Mouse (Mus musculus) forebrain, postnatal 0 days (tissue): Measurements from ENCODE around the gene Mad1l1. TPM values are rescaled to one million over a fixed set of nuclear protein-coding genes. Genes with fewer than 3 reads are reported as not detected.
A peak's percentile ranks its signal among the peaks of the same experiment; 100 is the strongest.

ENCODE experiments used
- ATAC-seq: fragments of 200-750 bp; cut with Nextera tagmentation; 2 replicates; pipeline ENCODE4 v1.8.0; 2017; ENCODE audit warnings: mild to moderate bottlenecking, moderate library complexity
- DNase-seq: peaks from one replicate; pipeline ENCODE4 v3.0.0-alpha.2; 2015
- H3K27ac ChIP-seq: fragments of 300-500 bp; sonication (generic); 2 replicates; pipeline ENCODE4 v1.5.1; 2014; ENCODE audit warnings: low read depth, mild to moderate bottlenecking, antibody characterized with exemption, low read length, moderate library complexity, mixed read lengths
- H3K27me3 ChIP-seq: fragments of 300-500 bp; sonication (generic); 2 replicates; pipeline ENCODE4 v1.6.1; 2014; ENCODE audit warnings: mild to moderate bottlenecking, low read length, mixed read lengths; ENCODE audit not compliant: insufficient read depth
- H3K36me3 ChIP-seq: fragments of 300-500 bp; sonication (generic); 2 replicates; pipeline ENCODE4 v1.6.1; 2014; ENCODE audit warnings: mild to moderate bottlenecking, moderate library complexity; ENCODE audit not compliant: insufficient read depth
- H3K4me1 ChIP-seq: fragments of 300-500 bp; sonication (generic); 2 replicates; pipeline ENCODE4 v1.6.1; 2014; ENCODE audit warnings: antibody characterized with exemption; ENCODE audit not compliant: insufficient read depth
- H3K4me2 ChIP-seq: fragments of 300-500 bp; sonication (generic); 2 replicates; pipeline ENCODE4 v1.6.1; 2014; ENCODE audit warnings: low read depth, mild to moderate bottlenecking, moderate library complexity
- H3K4me3 ChIP-seq: fragments of 300-500 bp; sonication (generic); 2 replicates; pipeline ENCODE4 v1.5.1; 2014; ENCODE audit warnings: low read depth, low read length, mixed read lengths
- H3K9ac ChIP-seq: fragments of 300-500 bp; sonication (generic); 2 replicates; pipeline ENCODE4 v1.6.1; 2014; ENCODE audit warnings: mild to moderate bottlenecking
- H3K9me3 ChIP-seq: fragments of 300-500 bp; sonication (generic); 2 replicates; pipeline ENCODE4 v1.6.1; 2016; ENCODE audit warnings: low read length
- CTCF ChIP-seq: sonication (generic); IDR thresholded peaks from 2 replicates; pipeline ENCODE4 v1.5.1; 2016; ENCODE audit warnings: antibody characterized with exemption, control low read depth, low read depth
- WGBS: fragments of 180-500 bp; shearing (Covaris S2); extraction: QIAGEN DNeasy Blood & Tissue Kit; methylation state at CpG from one replicate; pipeline ENCODE4 v1.1.7; 2014; 5-methylcytosine and 5-hydroxymethylcytosine counted together
- polyA plus RNA-seq: library from polyadenylated mRNA; unstranded; fragments of >200 nt; fragmentation: Nextera tagmentation; extraction: Ambion mirVana; gene quantifications from 2 replicates; pipeline ENCODE4 v1.2.1, GENCODE M21; 2015
- total RNA-seq: library from RNA; depleted of rRNA; stranded (reverse); fragments of >200 nt; gene quantifications from 2 replicates; pipeline ENCODE4 v1.2.3, GENCODE M21; 2014

The Mad1l1 gene
- total and polyA plus RNA-seq, 2 experiments from 2014 or later = 21.3 to 29.5 TPM

GRCm38 (mm10) chr5:140052405-140052804 lies 268.9 kb downstream of the Mad1l1 start:
- WGBS = 90% methylated on average over 3 of the region's 3 CpGs

GRCm38 (mm10) chr5:140045453-140045852 lies 275.9 kb downstream of the Mad1l1 start:
- DNase-seq (no peak), ATAC-seq (no peak)
- Histone ChIP-seq H3K36me3 (no peaks in the 10 kb centered on the region), H3K4me2 (no peak overlapping the region), H3K4me1 (no peaks in the 10 kb centered on the region), H3K27ac (no peak overlapping the region), H3K9me3 (no peaks in the 10 kb centered on the region), H3K9ac (no peak overlapping the region), H3K4me3 (no peak overlapping the region), H3K27me3 (no peaks in the 10 kb centered on the region)
- TF ChIP-seq CTCF = no peak
- 84% methylated on average over 2 of the region's 2 CpGs for WGBS

More at GRCm38 (mm10) chr5:140052405-140052804, 268.9 kb downstream of the Mad1l1 start:
- Histone ChIP-seq H3K9me3 (no peaks in the 10 kb centered on the region), H3K4me2 (no peak overlapping the region), H3K36me3 (no peaks in the 10 kb centered on the region), H3K4me1 (peaks cover 6% of the 10 kb centered on the region; the same call in 1 of the 2 replicates), H3K27me3 (no peaks in the 10 kb centered on the region), H3K9ac (no peak overlapping the region), H3K27ac (no peak overlapping the region), H3K4me3 (no peak overlapping the region)
- TF ChIP-seq CTCF = no peak
- DNase-seq = no peak
- no peak for ATAC-seq

DNA sequence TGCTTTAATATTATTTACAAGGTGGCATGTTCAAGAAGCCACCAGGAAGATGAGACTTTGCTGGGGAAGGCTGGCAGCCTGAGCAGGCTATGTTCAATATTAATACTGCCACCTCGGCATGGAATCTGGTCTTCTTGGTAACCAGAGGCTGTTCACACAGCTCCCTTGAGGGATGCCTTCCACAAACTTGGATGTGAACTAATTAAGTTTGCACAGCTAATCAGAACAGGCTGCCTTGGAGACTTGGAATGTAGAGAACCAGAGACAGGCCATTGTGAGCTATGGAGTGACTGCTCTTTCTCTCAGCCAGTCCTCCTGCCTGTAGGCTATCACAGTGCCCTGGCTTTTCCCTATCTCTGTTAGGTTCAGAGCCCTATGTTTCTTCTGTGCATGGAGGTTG lies 278.4 kb downstream of the Mad1l1 start:
- ATAC-seq (no peak), DNase-seq (no peak)
- Histone ChIP-seq H3K4me2 (no peak overlapping the region), H3K9me3 (no peaks in the 10 kb centered on the region), H3K27me3 (no peaks in the 10 kb centered on the region), H3K36me3 (no peaks in the 10 kb centered on the region), H3K4me1 (no peaks in the 10 kb centered on the region), H3K27ac (no peak overlapping the region), H3K4me3 (no peak overlapping the region), H3K9ac (no peak overlapping the region)
- 50% methylated on average over 1 of the region's 1 CpGs for WGBS
- TF ChIP-seq CTCF = no peak

- ATAC-seq (no peak), DNase-seq (no peak)
- TF ChIP-seq CTCF = peak; percentile 46
- Histone ChIP-seq H3K4me3 (no peak overlapping the region), H3K9ac (no peak overlapping the region), H3K9me3 (no peaks in the 10 kb centered on the region), H3K4me2 (no peak overlapping the region), H3K36me3 (no peaks in the 10 kb centered on the region), H3K27ac (no peak overlapping the region), H3K27me3 (no peaks in the 10 kb centered on the region), H3K4me1 (no peaks in the 10 kb centered on the region)
- WGBS = 85% methylated on average over 3 of the region's 3 CpGs
Measured at GRCm38 (mm10) chr5:140042002-140042611, 279.2 kb downstream of the Mad1l1 start.

GRCm38 (mm10) chr5:140041055-140041454 lies 280.3 kb downstream of the Mad1l1 start:
- ATAC-seq (no peak), DNase-seq (no peak)
- Histone ChIP-seq H3K27me3 (no peaks in the 10 kb centered on the region), H3K27ac (no peak overlapping the region), H3K9me3 (no peaks in the 10 kb centered on the region), H3K4me3 (no peak overlapping the region), H3K4me2 (no peak overlapping the region), H3K9ac (no peak overlapping the region), H3K4me1 (no peaks in the 10 kb centered on the region), H3K36me3 (no peaks in the 10 kb centered on the region)
- TF ChIP-seq CTCF = no peak
- WGBS = 96% methylated on average over 3 of the region's 3 CpGs

- WGBS = 81% methylated on average over 6 of the region's 6 CpGs
- no peak overlapping the region for H3K27ac ChIP-seq
- DNase-seq (no peak), ATAC-seq (no peak)
- no peak overlapping the region for H3K9ac ChIP-seq
- no peak for TF ChIP-seq CTCF
- no peak overlapping the region for H3K4me2 ChIP-seq
- no peaks in the 10 kb centered on the region for H3K36me3 ChIP-seq
- H3K4me3 ChIP-seq = no peak overlapping the region
- no peaks in the 10 kb centered on the region for H3K27me3 ChIP-seq
- no peaks in the 10 kb centered on the region for H3K4me1 ChIP-seq
- no peaks in the 10 kb centered on the region for H3K9me3 ChIP-seq
Measured at GRCm38 (mm10) chr5:140037587-140038233, 283.6 kb downstream of the Mad1l1 start.

DNA sequence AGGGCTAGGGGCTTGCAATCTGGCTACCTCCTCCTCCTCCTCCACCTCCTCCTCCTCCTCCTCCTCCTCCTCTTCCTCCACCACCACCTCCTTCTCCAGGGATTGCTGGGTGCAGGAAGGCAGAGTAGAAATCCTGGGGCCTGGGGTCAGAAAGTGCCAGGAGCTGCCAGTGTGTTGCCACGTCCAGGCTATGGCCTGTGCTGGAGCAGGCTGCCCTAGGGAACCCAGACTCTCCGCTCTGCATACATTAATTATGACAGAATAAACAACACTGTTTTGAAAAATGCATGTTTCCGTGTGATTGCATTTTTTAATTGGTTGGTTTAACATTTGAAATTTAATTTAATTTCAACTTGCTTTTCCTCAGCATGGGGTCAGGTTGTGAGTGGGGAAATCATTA lies 285.7 kb downstream of the Mad1l1 start:
- Histone ChIP-seq H3K9ac (no peak overlapping the region), H3K27ac (no peak overlapping the region), H3K4me2 (no peak overlapping the region), H3K9me3 (no peaks in the 10 kb centered on the region), H3K36me3 (no peaks in the 10 kb centered on the region), H3K4me3 (no peak overlapping the region), H3K4me1 (no peaks in the 10 kb centered on the region), H3K27me3 (no peaks in the 10 kb centered on the region)
- no peak for DNase-seq
- no peak for ATAC-seq
- no peak for TF ChIP-seq CTCF
- WGBS = 78% methylated on average over 3 of the region's 3 CpGs
